In genomic region chr3:66295236-66295635, GRCm38 (mm10) we compare ENCODE assay signal across 17 mouse cellular contexts. TPM values are rescaled to one million over a fixed set of nuclear protein-coding genes. Genes with fewer than 3 reads are reported as not detected.
A peak's percentile ranks its signal among the peaks of the same experiment; 100 is the strongest.
DNase-seq lines count a peak whose midpoint lies in the region; ATAC-seq and TF ChIP-seq lines count a peak whose summit lies in the region.
"Had no signal": no experiment of that assay in that cellular context is flagged by ENCODE, and none has a peak within 500 bp of the region (broad histone marks: within the 10 kb centered on the region; RNA-seq: fewer than 3 reads in every experiment).

No protein-coding gene starts in this region.

- no peaks in the 10 kb centered on the region for H3K36me3 ChIP-seq in forebrain, embryonic 14.5 days (ENCODE audit: control insufficient read depth, insufficient read depth, low read length)
- H3K36me3 ChIP-seq in hindbrain, embryonic 16.5 days (ENCODE audit: control insufficient read depth, insufficient read depth, low read length), result no peaks in the 10 kb centered on the region
- H3K36me3 ChIP-seq in midbrain, postnatal 0 days (ENCODE audit: insufficient read depth, low read length), result no peaks in the 10 kb centered on the region

- ATAC-seq in forebrain, embryonic 14.5 days, result no peak; the same call in 1 of the 2 replicates
- ATAC-seq in hindbrain, embryonic 16.5 days, result 0 out of 2 replicates have a peak, but pooled peaks have one; percentile 56
- no peak for ATAC-seq in midbrain, postnatal 0 days (ENCODE audit: low FRiP score)
- ATAC-seq: activated CD4-positive, CD25-positive, alpha-beta regulatory T cell, adult 4 months; CD4-positive, CD25-positive, alpha-beta regulatory T cell, adult 4 months had no signal

- peaks cover 6% of the 10 kb centered on the region; the same call in 1 of the 2 replicates for H3K4me1 ChIP-seq in forebrain, embryonic 14.5 days (ENCODE audit: control insufficient read depth, insufficient read depth, low read length)
- peaks cover 8% of the 10 kb centered on the region; the same call in 1 of the 2 replicates for H3K4me1 ChIP-seq in hindbrain, embryonic 16.5 days (ENCODE audit: control insufficient read depth, insufficient read depth, low read depth, low read length)
- peaks cover 2% of the 10 kb centered on the region; the same call in 1 of the 2 replicates for H3K4me1 ChIP-seq in midbrain, postnatal 0 days (ENCODE audit: insufficient read depth, low read length)

- intact Hi-C loops in left cerebral cortex, postnatal 4 days (cut with DNase I), result no loop called here
- intact Hi-C loops in left cerebral cortex, adult 2 months (cut with DNase I), result no loop called here

- H3K9me3 ChIP-seq in forebrain, embryonic 14.5 days (replicated peaks; ENCODE audit: control insufficient read depth, low read length), result no peaks in the 10 kb centered on the region
- no peaks in the 10 kb centered on the region for H3K9me3 ChIP-seq in hindbrain, embryonic 16.5 days (ENCODE audit: control insufficient read depth, low read length)
- no peaks in the 10 kb centered on the region for H3K9me3 ChIP-seq in midbrain, postnatal 0 days (ENCODE audit: low read length)
- H3K9me3 ChIP-seq: megakaryocyte, embryonic 14.5 days had no signal

- H3K27me3 ChIP-seq in forebrain, embryonic 14.5 days (replicated peaks; ENCODE audit: control insufficient read depth, insufficient read depth, low read length), result no peaks in the 10 kb centered on the region
- no peaks in the 10 kb centered on the region for H3K27me3 ChIP-seq in hindbrain, embryonic 16.5 days (replicated peaks; ENCODE audit: control insufficient read depth, insufficient read depth, low read length)
- H3K27me3 ChIP-seq in midbrain, postnatal 0 days (ENCODE audit: insufficient read depth, low read length), result no peaks in the 10 kb centered on the region

- WGBS in forebrain, embryonic 14.5 days, result 12% methylated on average over 9 of the region's 9 CpGs
- 30% methylated on average over 9 of the region's 9 CpGs for WGBS in hindbrain, embryonic 16.5 days
- WGBS in midbrain, postnatal 0 days, result 19% methylated on average over 9 of the region's 9 CpGs

- no peak overlapping the region for H3K27ac ChIP-seq in left cerebral cortex, adult 2 months
- H3K27ac ChIP-seq in forebrain, embryonic 14.5 days (ENCODE audit: low read depth, low read length), result no peak overlapping the region
- no peak overlapping the region for H3K27ac ChIP-seq in hindbrain, embryonic 16.5 days (ENCODE audit: low read depth, low read length)
- no peak overlapping the region for H3K27ac ChIP-seq in midbrain, postnatal 0 days (ENCODE audit: low read depth, low read length)
- H3K27ac ChIP-seq: layer of hippocampus, adult 2 months had no signal

- peak overlapping the region; percentile 8; the same call in 1 of the 2 replicates for H3K9ac ChIP-seq in forebrain, embryonic 14.5 days (ENCODE audit: low read length)
- H3K9ac ChIP-seq in hindbrain, embryonic 16.5 days (ENCODE audit: low read depth, low read length), result no peak overlapping the region
- H3K9ac ChIP-seq in midbrain, postnatal 0 days (replicated peaks; ENCODE audit: low read length, poor library complexity, severe bottlenecking), result no peak overlapping the region

- peak; percentile 17 for DNase-seq in left cerebral cortex, postnatal 4 days
- no peak for DNase-seq in left cerebral cortex, adult 2 months (ENCODE audit: extremely low spot score in 1 of 2, low spot score in 2 of 2)
- DNase-seq in forebrain, embryonic 14.5 days (ENCODE audit: low spot score), result peak; percentile 43
- peak; percentile 11 for DNase-seq in midbrain, postnatal 0 days (ENCODE audit: low spot score)
- no peak for DNase-seq in spleen, postnatal 36 days (ENCODE audit: low spot score in 2 of 2)
- DNase-seq in cerebellum, postnatal 14 days, result no peak
- DNase-seq: cerebellum, adult 11 months; heart, adult 18-20 months; liver; lung, adult 2 months; right cerebral cortex, postnatal 14 days had no signal

- H3K4me2 ChIP-seq in forebrain, embryonic 14.5 days (ENCODE audit: low read length), result peak overlapping the region; percentile 30
- no peak overlapping the region; the same call in 1 of the 2 replicates for H3K4me2 ChIP-seq in hindbrain, embryonic 16.5 days (ENCODE audit: low read length)
- H3K4me2 ChIP-seq in midbrain, postnatal 0 days (ENCODE audit: low read depth, low read length, poor library complexity, severe bottlenecking), result no peak overlapping the region

- no peak for TF ChIP-seq CTCF in left cerebral cortex, adult 2 months (IDR thresholded peaks at IDR 0.05)
- TF ChIP-seq CTCF in midbrain, postnatal 0 days (IDR thresholded peaks at IDR 0.05), result no peak

- H3K4me3 ChIP-seq in left cerebral cortex, adult 2 months, result no peak overlapping the region
- no peak overlapping the region for H3K4me3 ChIP-seq in forebrain, embryonic 14.5 days (ENCODE audit: low read depth, low read length)
- no peak overlapping the region for H3K4me3 ChIP-seq in hindbrain, embryonic 16.5 days (ENCODE audit: low read length)
- H3K4me3 ChIP-seq in midbrain, postnatal 0 days (ENCODE audit: low read depth, low read length), result no peak overlapping the region
- H3K4me3 ChIP-seq: layer of hippocampus, adult 2 months; megakaryocyte, embryonic 14.5 days had no signal

RNA-seq across cellular contexts. Expression of gene Veph1, which starts 1.4 kb away (rescaled TPM):
- 1 to 10 TPM; 1.3 to 2.8 TPM for total RNA-seq in left cerebral cortex, postnatal 4 days (2021)
- total RNA-seq in left cerebral cortex, adult 2 months (2021), result not detected
- polyA plus RNA-seq in forebrain, embryonic 14.5 days (2014; fragmentation: Nextera tagmentation; extraction: Ambion mirVana), result 9.3 and 11.6 TPM in 2 replicates
- polyA plus RNA-seq in hindbrain, embryonic 16.5 days (2015; fragmentation: Nextera tagmentation; extraction: Ambion mirVana), result 1.6 and 2.2 TPM in 2 replicates
- 1.4 and 2.7 TPM in 2 replicates for total RNA-seq in midbrain, postnatal 0 days (2014; rRNA removed)
- 1.0 and 2.4 TPM in 2 replicates for polyA plus RNA-seq in midbrain, postnatal 0 days (2015; fragmentation: Nextera tagmentation; extraction: Ambion mirVana)
- total RNA-seq: heart, adult 18-20 months had no signal
- polyA plus RNA-seq: activated CD4-positive, CD25-positive, alpha-beta regulatory T cell, adult 4 months; CD4-positive, CD25-positive, alpha-beta regulatory T cell, adult 4 months; thymus, postnatal 0 days had no signal

Comparison
In these comparisons a context has a peak if more than half of its experiments do, and no peak if none do; other contexts are left out.
1. DNase-seq: peak in left cerebral cortex, postnatal 4 days (single experiment), forebrain, embryonic 14.5 days (single experiment) and midbrain, postnatal 0 days (single experiment); none in left cerebral cortex, adult 2 months (0 of 2), spleen, postnatal 36 days (0 of 2) and cerebellum, postnatal 14 days (0 of 2).